Mouse (Mus musculus) lung, postnatal 25 days (tissue): Measurements from ENCODE around the gene Trpm5.

Experiments used
- DNase-seq: peaks from one replicate; pipeline ENCODE4 v3.0.0; 2022; ENCODE audit warnings: low spot score

Gene Trpm5

GRCm38 (mm10) chr7:143040561-143040960 is 53.9 kb downstream of the Trpm5 start:
- DNase-seq = no peak

- no peak for DNase-seq
Observed at GRCm38 (mm10) chr7:143038174-143038931, 56.1 kb downstream of the Trpm5 start.

GRCm38 (mm10) chr7:143037306-143037705 is 57.1 kb downstream of the Trpm5 start:
- DNase-seq = no peak

DNA sequence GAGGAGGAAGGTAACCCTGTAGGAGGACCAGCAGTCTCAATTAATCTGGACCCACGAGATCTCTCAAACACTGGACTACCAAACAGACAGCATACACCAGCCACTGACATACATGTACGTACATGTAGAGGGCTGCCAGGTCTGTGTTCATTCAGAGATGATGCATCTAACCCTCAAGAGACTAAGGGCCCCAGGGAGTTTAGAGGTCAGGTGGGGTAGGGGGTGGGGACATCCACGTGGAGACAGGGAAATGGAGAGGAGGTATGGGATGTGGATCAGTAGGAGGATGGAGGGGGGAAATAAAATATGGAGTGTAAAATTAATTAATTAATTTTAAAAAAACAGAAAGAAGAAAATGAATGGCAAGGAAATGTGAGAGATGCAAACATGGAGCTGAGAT is 57.7 kb downstream of the Trpm5 start:
- no peak for DNase-seq

DNA sequence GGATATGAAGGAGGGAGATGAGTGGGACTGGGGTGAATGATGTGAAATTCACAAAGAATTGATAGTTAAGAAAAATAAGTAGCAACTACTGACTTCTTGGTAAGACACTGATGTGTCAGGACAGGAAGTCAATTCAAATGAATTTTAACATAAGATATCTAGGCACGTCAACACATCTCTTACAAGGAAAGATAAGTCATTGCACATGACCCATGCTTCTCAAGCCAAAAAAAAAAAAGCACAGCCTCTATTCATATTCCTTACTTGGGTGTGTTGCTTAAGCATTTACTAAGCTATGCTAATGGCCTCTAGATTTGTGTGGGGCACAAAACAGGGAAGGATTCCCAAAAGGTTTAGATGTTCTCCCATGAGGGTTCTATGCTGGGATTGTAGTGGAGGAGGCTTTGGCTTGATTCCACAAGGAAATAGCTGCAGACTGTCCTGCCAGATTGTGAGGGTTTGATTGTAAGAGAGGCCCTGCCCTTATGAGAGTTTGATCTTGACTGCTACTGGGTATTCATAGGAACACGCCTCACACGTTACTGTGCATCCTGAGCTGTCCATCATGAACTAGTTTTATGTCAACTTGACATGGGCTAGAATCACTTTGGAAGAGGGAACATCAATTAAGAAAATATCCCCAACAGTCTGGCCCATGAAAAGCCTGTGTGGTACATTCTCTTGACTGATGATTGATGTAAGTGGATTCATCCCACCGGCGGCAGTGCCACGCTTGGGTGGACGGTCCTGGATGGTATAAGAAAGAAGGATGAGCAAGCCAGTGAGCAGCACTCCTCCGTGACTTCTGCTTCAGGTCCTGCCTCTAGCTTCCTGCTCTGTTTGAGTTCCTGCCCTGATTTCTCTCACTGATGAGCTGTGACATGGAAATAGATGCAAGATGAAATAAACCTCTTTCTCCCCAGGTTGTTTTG is 59.7 kb downstream of the Trpm5 start:
- DNase-seq = no peak

- no peak for DNase-seq
Observed at GRCm38 (mm10) chr7:143034112-143034511, 60.3 kb downstream of the Trpm5 start.

DNA sequence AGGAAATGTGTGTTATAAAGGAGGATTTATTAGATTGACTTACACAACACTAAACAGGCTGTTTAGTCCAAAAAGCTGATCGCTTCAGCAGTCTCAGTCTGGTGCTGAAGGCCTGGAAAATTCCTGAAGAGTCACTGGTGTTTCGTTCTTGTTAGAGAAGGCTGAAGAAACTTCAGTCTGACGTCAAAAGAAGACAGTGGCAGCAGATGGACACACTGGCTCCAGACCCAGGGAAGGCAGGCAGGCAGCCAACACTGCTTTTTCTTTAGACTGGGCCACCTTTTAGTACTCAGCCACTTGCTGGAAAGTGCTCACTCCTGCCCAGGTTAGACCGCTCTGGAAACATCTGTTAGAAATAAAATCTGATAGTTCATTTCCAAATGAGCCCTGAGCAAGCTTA is 60.9 kb downstream of the Trpm5 start:
- no peak for DNase-seq

DNA sequence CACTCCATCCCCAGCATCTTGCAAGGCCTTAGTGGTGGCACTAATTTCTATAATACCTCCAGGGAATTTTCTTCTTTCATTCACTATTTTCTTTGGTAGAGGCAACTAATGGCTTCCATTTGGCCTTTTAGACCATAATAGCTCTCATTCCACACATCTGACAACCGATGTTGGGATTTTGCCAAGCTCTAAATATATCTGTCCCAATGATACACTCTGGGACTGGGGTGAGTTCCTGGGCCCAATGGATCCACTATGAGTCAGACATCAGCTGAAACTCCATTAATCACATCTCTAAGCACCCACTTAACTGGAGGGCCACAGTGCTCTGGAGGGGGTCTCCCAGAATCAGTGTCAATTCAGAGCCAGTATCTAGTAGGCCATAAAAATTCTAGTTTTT is 62.6 kb downstream of the Trpm5 start:
- no peak for DNase-seq

DNA sequence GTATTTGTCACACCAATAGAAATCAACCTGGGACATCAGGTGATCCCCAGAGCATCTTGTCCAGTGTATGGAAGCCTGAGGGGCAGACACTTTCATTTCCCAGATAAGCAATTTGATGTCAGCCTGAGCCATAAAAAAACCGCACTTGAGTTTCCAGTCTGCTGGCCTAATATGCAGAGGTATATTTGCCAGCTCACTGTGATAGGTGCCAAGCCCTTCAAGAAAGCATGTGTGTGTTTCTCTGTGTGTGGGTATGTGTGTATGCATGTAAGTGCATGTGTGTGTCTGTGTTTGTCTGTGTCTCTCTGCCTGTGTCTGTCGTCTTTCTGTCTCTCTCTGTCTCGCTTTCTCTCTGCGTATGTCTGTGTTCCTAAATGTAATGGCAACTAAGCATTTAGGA is 67.2 kb downstream of the Trpm5 start:
- DNase-seq = no peak

- no peak for DNase-seq
Observed at GRCm38 (mm10) chr7:143025496-143025895, 68.9 kb downstream of the Trpm5 start.

GRCm38 (mm10) chr7:143024293-143024692 is 70.1 kb downstream of the Trpm5 start:
- no peak for DNase-seq

DNA sequence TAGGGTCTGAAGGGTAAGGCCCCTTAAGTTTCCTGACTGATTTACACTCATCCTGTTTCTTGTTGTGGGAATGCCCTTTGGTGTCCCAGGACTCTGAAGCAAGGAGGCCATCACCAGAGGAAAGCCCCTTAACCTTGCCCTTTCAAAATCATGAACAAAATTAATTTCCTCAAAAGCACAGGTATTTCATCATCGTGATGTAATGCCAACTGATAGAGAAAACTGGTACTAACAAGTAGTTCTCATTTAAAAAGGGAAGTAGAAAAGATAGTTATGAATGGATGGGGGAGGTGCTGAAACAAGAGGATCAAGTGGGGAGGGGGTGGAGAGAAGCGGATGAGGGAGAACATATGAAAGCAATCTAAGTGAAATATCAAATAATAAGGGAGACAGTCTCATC is 70.9 kb downstream of the Trpm5 start:
- DNase-seq = no peak

GRCm38 (mm10) chr7:143021356-143022164 is 72.9 kb downstream of the Trpm5 start:
- DNase-seq = no peak

DNA sequence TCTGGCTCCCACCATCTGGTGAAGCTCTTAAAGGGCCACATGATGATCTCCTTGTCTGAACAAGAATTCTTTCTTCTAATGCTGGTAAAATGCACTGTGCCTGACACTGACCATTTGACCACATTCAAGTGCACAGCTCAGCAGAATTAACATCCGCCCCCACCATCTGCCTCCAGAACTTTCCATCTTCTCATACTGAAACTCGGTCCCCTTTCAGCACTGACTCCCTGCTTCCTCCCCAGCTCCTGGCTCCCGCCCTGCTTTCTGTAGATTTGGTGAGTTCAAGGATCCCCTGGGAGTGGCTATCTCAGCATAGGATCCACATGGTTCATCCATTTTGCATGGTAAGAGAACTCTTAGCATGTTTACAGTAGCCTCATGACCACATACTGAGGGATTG is 73.7 kb downstream of the Trpm5 start:
- DNase-seq = no peak

GRCm38 (mm10) chr7:143020040-143020439 is 74.4 kb downstream of the Trpm5 start:
- no peak for DNase-seq
